Mouse (Mus musculus) ES-Bruce4 (cell line): Measurements from ENCODE around the gene Msantd1.

Experiments used
- CTCF ChIP-seq: IDR thresholded peaks from one replicate; pipeline ENCODE4 v1.8.1; 2011; ENCODE audit warnings: low read depth, low read length
- POLR2A ChIP-seq: IDR thresholded peaks from one replicate; pipeline ENCODE4 v1.8.1; 2011; ENCODE audit warnings: low read length; ENCODE audit not compliant: insufficient read depth

- no peak for TF ChIP-seq POLR2A
- TF ChIP-seq CTCF, result peak; percentile 59
Measured at GRCm38 (mm10) chr5:34885250-34885649, 22.6 kb upstream of the Msantd1 start.
